Mouse (Mus musculus): Measurements from ENCODE around the gene Rnf145. TPM values are rescaled to one million over a fixed set of nuclear protein-coding genes. Genes with fewer than 3 reads are reported as not detected.
"Not testable (repeated sequence)": the region's sequence is repeated elsewhere in the genome, so short reads cannot be mapped to it uniquely, and the experiment has no call there.

Gene Rnf145
- polyA plus RNA-seq, 1 experiment from 2014 or later, result 49.5 TPM

- no peak overlapping the region for H3K27ac ChIP-seq (ENCODE audit: low read length)
- H3K4me1 ChIP-seq (ENCODE audit: control insufficient read depth, low read depth, low read length), result no peaks in the 10 kb centered on the region
- H3K9ac ChIP-seq (ENCODE audit: low read depth, low read length), result no peak overlapping the region
- no peaks in the 10 kb centered on the region for H3K27me3 ChIP-seq (ENCODE audit: control insufficient read depth, insufficient read depth, low read depth, low read length)
- H3K9me3 ChIP-seq (replicated peaks; ENCODE audit: control insufficient read depth, low read length), result no peaks in the 10 kb centered on the region
- 86% methylated on average over 11 of the region's 12 CpGs for WGBS (ENCODE audit: insufficient replicate concordance)
- no peak overlapping the region for H3K4me2 ChIP-seq (ENCODE audit: low read depth, low read length)
- H3K36me3 ChIP-seq (ENCODE audit: control insufficient read depth, insufficient read depth), result peaks cover 88% of the 10 kb centered on the region
- no peak for ATAC-seq (ENCODE audit: low read depth)
- no peak overlapping the region for H3K4me3 ChIP-seq (ENCODE audit: low read depth, low read length)
Observed at GRCm38 (mm10) chr11:44562389-44563135, 43.8 kb downstream of the Rnf145 start.

GRCm38 (mm10) chr11:44564245-44564864 lies 45.6 kb downstream of the Rnf145 start:
- Histone ChIP-seq H3K36me3 (ENCODE audit: control insufficient read depth, insufficient read depth) (peaks cover 73% of the 10 kb centered on the region), H3K27ac (ENCODE audit: low read length) (no peak overlapping the region), H3K4me2 (ENCODE audit: low read depth, low read length) (no peak overlapping the region), H3K4me1 (ENCODE audit: control insufficient read depth, low read depth, low read length) (no peaks in the 10 kb centered on the region), H3K27me3 (ENCODE audit: control insufficient read depth, insufficient read depth, low read depth, low read length) (no peaks in the 10 kb centered on the region), H3K4me3 (ENCODE audit: low read depth, low read length) (no peak overlapping the region), H3K9ac (ENCODE audit: low read depth, low read length) (no peak overlapping the region), H3K9me3 (replicated peaks; ENCODE audit: control insufficient read depth, low read length) (no peaks in the 10 kb centered on the region)
- WGBS (ENCODE audit: insufficient replicate concordance), result 92% methylated on average over 12 of the region's 12 CpGs
- no peak for ATAC-seq (ENCODE audit: low read depth)

GRCm38 (mm10) chr11:44564940-44565339 lies 46.2 kb downstream of the Rnf145 start:
- Histone ChIP-seq H3K4me3 (ENCODE audit: low read depth, low read length) (no peak overlapping the region), H3K9me3 (replicated peaks; ENCODE audit: control insufficient read depth, low read length) (no peaks in the 10 kb centered on the region), H3K9ac (ENCODE audit: low read depth, low read length) (no peak overlapping the region), H3K27me3 (ENCODE audit: control insufficient read depth, insufficient read depth, low read depth, low read length) (no peaks in the 10 kb centered on the region), H3K36me3 (ENCODE audit: control insufficient read depth, insufficient read depth) (peaks cover 70% of the 10 kb centered on the region), H3K27ac (ENCODE audit: low read length) (no peak overlapping the region), H3K4me1 (ENCODE audit: control insufficient read depth, low read depth, low read length) (no peaks in the 10 kb centered on the region), H3K4me2 (ENCODE audit: low read depth, low read length) (no peak overlapping the region)
- ATAC-seq (ENCODE audit: low read depth), result no peak

GRCm38 (mm10) chr11:44570336-44570735 lies 51.6 kb downstream of the Rnf145 start:
- not testable (repeated sequence) for H3K9me3 ChIP-seq (replicated peaks; ENCODE audit: control insufficient read depth, low read length); H3K9ac ChIP-seq (ENCODE audit: low read depth, low read length); H3K4me1 ChIP-seq (ENCODE audit: control insufficient read depth, low read depth, low read length); H3K27ac ChIP-seq (ENCODE audit: low read length); H3K4me2 ChIP-seq (ENCODE audit: low read depth, low read length); ATAC-seq (ENCODE audit: low read depth); H3K4me3 ChIP-seq (ENCODE audit: low read depth, low read length); H3K27me3 ChIP-seq (ENCODE audit: control insufficient read depth, insufficient read depth, low read depth, low read length)
- peaks cover 20% of the 10 kb centered on the region for H3K36me3 ChIP-seq (ENCODE audit: control insufficient read depth, insufficient read depth)
- WGBS (ENCODE audit: insufficient replicate concordance), result 89% methylated on average over 4 of the region's 4 CpGs

GRCm38 (mm10) chr11:44572781-44573180 lies 54.0 kb downstream of the Rnf145 start:
- Histone ChIP-seq H3K4me1 (ENCODE audit: control insufficient read depth, low read depth, low read length) (no peaks in the 10 kb centered on the region), H3K4me2 (ENCODE audit: low read depth, low read length) (no peak overlapping the region), H3K27me3 (ENCODE audit: control insufficient read depth, insufficient read depth, low read depth, low read length) (no peaks in the 10 kb centered on the region), H3K9ac (ENCODE audit: low read depth, low read length) (no peak overlapping the region), H3K4me3 (ENCODE audit: low read depth, low read length) (no peak overlapping the region), H3K9me3 (replicated peaks; ENCODE audit: control insufficient read depth, low read length) (no peaks in the 10 kb centered on the region), H3K27ac (ENCODE audit: low read length) (no peak overlapping the region), H3K36me3 (ENCODE audit: control insufficient read depth, insufficient read depth) (peaks cover 4% of the 10 kb centered on the region)
- 85% methylated on average over 5 of the region's 5 CpGs for WGBS (ENCODE audit: insufficient replicate concordance)
- ATAC-seq (ENCODE audit: low read depth), result no peak

- no peak overlapping the region for H3K4me2 ChIP-seq (ENCODE audit: low read depth, low read length)
- no peak for ATAC-seq (ENCODE audit: low read depth)
- no peak overlapping the region for H3K4me3 ChIP-seq (ENCODE audit: low read depth, low read length)
- no peak overlapping the region for H3K9ac ChIP-seq (ENCODE audit: low read depth, low read length)
- whole genome bisulfite sequencing (ENCODE audit: insufficient replicate concordance), result 57% methylated on average over 3 of the region's 3 CpGs
- peaks cover 4% of the 10 kb centered on the region for H3K36me3 ChIP-seq (ENCODE audit: control insufficient read depth, insufficient read depth)
- H3K4me1 ChIP-seq (ENCODE audit: control insufficient read depth, low read depth, low read length), result no peaks in the 10 kb centered on the region
- no peaks in the 10 kb centered on the region for H3K9me3 ChIP-seq (replicated peaks; ENCODE audit: control insufficient read depth, low read length)
- no peak overlapping the region for H3K27ac ChIP-seq (ENCODE audit: low read length)
- no peaks in the 10 kb centered on the region for H3K27me3 ChIP-seq (ENCODE audit: control insufficient read depth, insufficient read depth, low read depth, low read length)
Observed at GRCm38 (mm10) chr11:44573396-44573795, 54.6 kb downstream of the Rnf145 start.

- 83% methylated on average over 8 of the region's 8 CpGs for WGBS (ENCODE audit: insufficient replicate concordance)
- Histone ChIP-seq H3K27me3 (ENCODE audit: control insufficient read depth, insufficient read depth, low read depth, low read length) (no peaks in the 10 kb centered on the region), H3K9ac (ENCODE audit: low read depth, low read length) (no peak overlapping the region), H3K4me3 (ENCODE audit: low read depth, low read length) (no peak overlapping the region), H3K36me3 (ENCODE audit: control insufficient read depth, insufficient read depth) (peaks cover 3% of the 10 kb centered on the region), H3K4me1 (ENCODE audit: control insufficient read depth, low read depth, low read length) (no peaks in the 10 kb centered on the region), H3K27ac (ENCODE audit: low read length) (no peak overlapping the region), H3K4me2 (ENCODE audit: low read depth, low read length) (no peak overlapping the region), H3K9me3 (replicated peaks; ENCODE audit: control insufficient read depth, low read length) (no peaks in the 10 kb centered on the region)
- no peak for ATAC-seq (ENCODE audit: low read depth)
Observed at GRCm38 (mm10) chr11:44574391-44574790, 55.6 kb downstream of the Rnf145 start.

GRCm38 (mm10) chr11:44574820-44575219 lies 56.1 kb downstream of the Rnf145 start:
- Histone ChIP-seq H3K4me3 (ENCODE audit: low read depth, low read length) (no peak overlapping the region), H3K27ac (ENCODE audit: low read length) (no peak overlapping the region), H3K9me3 (replicated peaks; ENCODE audit: control insufficient read depth, low read length) (no peaks in the 10 kb centered on the region), H3K36me3 (ENCODE audit: control insufficient read depth, insufficient read depth) (no peaks in the 10 kb centered on the region), H3K4me2 (ENCODE audit: low read depth, low read length) (no peak overlapping the region), H3K27me3 (ENCODE audit: control insufficient read depth, insufficient read depth, low read depth, low read length) (no peaks in the 10 kb centered on the region), H3K9ac (ENCODE audit: low read depth, low read length) (no peak overlapping the region), H3K4me1 (ENCODE audit: control insufficient read depth, low read depth, low read length) (no peaks in the 10 kb centered on the region)
- 75% methylated on average over 5 of the region's 5 CpGs for WGBS (ENCODE audit: insufficient replicate concordance)
- ATAC-seq (ENCODE audit: low read depth), result no peak

- no peak overlapping the region for H3K4me3 ChIP-seq (ENCODE audit: low read depth, low read length)
- no peak overlapping the region for H3K4me2 ChIP-seq (ENCODE audit: low read depth, low read length)
- H3K27ac ChIP-seq (ENCODE audit: low read length), result no peak overlapping the region
- WGBS (ENCODE audit: insufficient replicate concordance), result 71% methylated on average over 9 of the region's 9 CpGs
- no peaks in the 10 kb centered on the region for H3K36me3 ChIP-seq (ENCODE audit: control insufficient read depth, insufficient read depth)
- peaks cover 4% of the 10 kb centered on the region for H3K4me1 ChIP-seq (ENCODE audit: control insufficient read depth, low read depth, low read length)
- H3K27me3 ChIP-seq (ENCODE audit: control insufficient read depth, insufficient read depth, low read depth, low read length), result no peaks in the 10 kb centered on the region
- no peak overlapping the region for H3K9ac ChIP-seq (ENCODE audit: low read depth, low read length)
- H3K9me3 ChIP-seq (replicated peaks; ENCODE audit: control insufficient read depth, low read length), result no peaks in the 10 kb centered on the region
- ATAC-seq (ENCODE audit: low read depth), result no peak
Observed at GRCm38 (mm10) chr11:44577911-44578310, 59.1 kb downstream of the Rnf145 start.
